Mouse (Mus musculus): ENCODE results near the gene Enox1. TPM values are rescaled to one million over a fixed set of nuclear protein-coding genes. Genes with fewer than 3 reads are reported as not detected.

Gene Enox1
- polyA plus RNA-seq, 1 experiment: 0.30 TPM

DNA sequence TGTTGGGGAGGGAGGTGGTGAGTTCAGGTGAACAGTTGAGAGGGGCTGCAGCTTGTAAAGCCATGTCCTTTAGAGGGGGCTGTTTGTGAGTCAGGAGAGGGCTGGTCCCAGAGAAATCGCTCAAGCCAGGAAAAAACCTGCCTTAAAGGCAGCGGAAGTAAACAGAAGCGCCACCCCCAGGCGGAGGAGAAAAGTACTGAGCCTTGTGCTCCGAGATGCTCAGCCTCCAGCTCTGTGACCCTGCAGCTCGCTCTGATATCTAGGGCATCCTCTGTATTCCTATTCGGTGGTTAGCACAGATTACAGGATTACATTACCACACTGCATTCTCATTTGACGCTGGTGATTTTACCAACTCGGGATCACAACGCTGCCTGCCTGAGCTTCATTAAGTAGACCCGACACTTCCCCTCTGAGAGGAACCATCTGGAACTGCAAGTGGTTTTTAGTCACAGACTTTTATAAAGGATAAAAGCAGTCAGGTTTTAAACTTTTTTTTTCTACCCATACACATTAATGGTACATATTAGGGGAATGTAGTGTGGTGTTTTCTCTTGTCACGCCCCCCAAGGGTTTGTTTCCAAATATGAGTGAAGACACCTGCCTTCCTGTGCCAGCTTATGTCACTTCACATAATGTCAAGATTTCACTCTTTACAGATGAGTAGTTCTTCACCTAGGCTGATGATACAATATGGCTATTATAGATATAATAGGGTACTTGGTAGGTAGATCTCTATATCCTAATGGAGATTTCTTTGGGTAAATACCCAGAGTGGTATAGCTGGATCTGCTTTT, 552.0 kb downstream of the Enox1 start:
- H3K27me3 ChIP-seq (ENCODE audit: control insufficient read depth, insufficient read depth, low read length): no peaks in the 10 kb centered on the region
- no peak overlapping the region for H3K27ac ChIP-seq (ENCODE audit: insufficient read depth, low read depth, low read length)
- no peak for TF ChIP-seq POLR2A (IDR thresholded peaks at IDR 0.05; ENCODE audit: low read depth, low read length)
- TF ChIP-seq CTCF (IDR thresholded peaks at IDR 0.05; ENCODE audit: extremely low read depth, insufficient read length, insufficient replicate concordance, low read depth, low read length): no peak
- no peaks in the 10 kb centered on the region for H3K4me1 ChIP-seq (ENCODE audit: control insufficient read depth, insufficient read depth, insufficient read length, low read length)
- no peak overlapping the region for H3K4me3 ChIP-seq (ENCODE audit: low read depth, low read length)
- WGBS: 60% methylated on average over 12 of the region's 12 CpGs
- H3K36me3 ChIP-seq (ENCODE audit: control insufficient read depth, insufficient read depth, low read length): no peaks in the 10 kb centered on the region

DNA sequence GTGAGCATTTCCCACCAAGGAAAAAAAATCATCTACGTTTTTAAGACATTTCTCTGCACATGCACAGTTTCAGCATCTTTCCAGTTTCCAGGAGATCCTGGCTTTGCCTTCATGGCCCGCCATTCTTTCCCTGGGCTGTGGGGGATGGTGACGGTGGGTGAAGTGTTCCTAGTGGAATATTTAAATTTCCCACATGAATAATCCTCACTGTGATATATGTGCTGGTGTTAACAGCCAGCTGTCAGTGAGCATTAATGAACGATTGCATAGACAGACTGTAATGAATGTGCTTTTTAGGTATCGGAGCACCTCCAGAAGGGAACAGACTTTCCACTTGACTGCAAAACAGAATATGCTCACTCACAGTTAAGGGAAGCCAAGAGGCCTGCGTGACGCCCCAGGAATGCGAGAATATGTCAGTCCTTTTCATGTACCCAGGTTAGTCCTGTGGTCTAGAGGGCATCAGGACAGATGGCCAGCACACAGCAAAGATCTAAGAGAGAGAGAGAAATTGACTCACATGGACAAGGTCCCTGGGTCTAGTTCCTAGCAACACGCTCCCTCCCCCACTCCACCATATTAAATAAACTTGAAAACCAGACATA, 558.5 kb downstream of the Enox1 start:
- H3K36me3 ChIP-seq (ENCODE audit: control insufficient read depth, insufficient read depth, low read length): no peaks in the 10 kb centered on the region
- H3K4me3 ChIP-seq (ENCODE audit: low read depth, low read length): no peak overlapping the region
- 81% methylated on average over 9 of the region's 9 CpGs for WGBS
- no peak overlapping the region for H3K27ac ChIP-seq (ENCODE audit: insufficient read depth, low read depth, low read length)
- TF ChIP-seq CTCF (IDR thresholded peaks at IDR 0.05; ENCODE audit: extremely low read depth, insufficient read length, insufficient replicate concordance, low read depth, low read length) (no peak), POLR2A (IDR thresholded peaks at IDR 0.05; ENCODE audit: low read depth, low read length) (no peak)
- no peaks in the 10 kb centered on the region for H3K27me3 ChIP-seq (ENCODE audit: control insufficient read depth, insufficient read depth, low read length)
- H3K4me1 ChIP-seq (ENCODE audit: control insufficient read depth, insufficient read depth, insufficient read length, low read length): no peaks in the 10 kb centered on the region

DNA sequence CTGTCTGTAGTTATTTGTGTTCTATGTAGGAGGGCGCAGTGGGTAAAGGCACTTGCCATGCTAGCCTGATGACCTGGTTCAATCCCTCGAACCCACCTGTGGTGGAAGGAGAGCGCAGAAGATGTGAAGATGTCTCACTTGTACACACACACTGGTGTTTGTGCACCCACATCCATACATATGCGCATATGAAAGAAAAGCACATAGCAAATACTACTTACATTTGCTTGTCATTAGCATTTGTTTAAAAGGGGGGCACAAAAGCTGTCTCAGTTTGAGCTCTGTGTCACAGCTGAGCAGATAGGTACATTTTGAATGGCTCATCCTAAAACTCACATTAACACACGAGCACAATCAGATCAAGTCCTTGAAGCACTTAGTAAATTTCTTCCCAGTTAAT, 560.4 kb downstream of the Enox1 start:
- TF ChIP-seq CTCF (IDR thresholded peaks at IDR 0.05; ENCODE audit: extremely low read depth, insufficient read length, insufficient replicate concordance, low read depth, low read length) (no peak), POLR2A (IDR thresholded peaks at IDR 0.05; ENCODE audit: low read depth, low read length) (no peak)
- no peaks in the 10 kb centered on the region for H3K36me3 ChIP-seq (ENCODE audit: control insufficient read depth, insufficient read depth, low read length)
- H3K4me1 ChIP-seq (ENCODE audit: control insufficient read depth, insufficient read depth, insufficient read length, low read length): no peaks in the 10 kb centered on the region
- H3K4me3 ChIP-seq (ENCODE audit: low read depth, low read length): no peak overlapping the region
- no peak overlapping the region for H3K27ac ChIP-seq (ENCODE audit: insufficient read depth, low read depth, low read length)
- 85% methylated on average over 5 of the region's 5 CpGs for WGBS
- no peaks in the 10 kb centered on the region for H3K27me3 ChIP-seq (ENCODE audit: control insufficient read depth, insufficient read depth, low read length)

DNA sequence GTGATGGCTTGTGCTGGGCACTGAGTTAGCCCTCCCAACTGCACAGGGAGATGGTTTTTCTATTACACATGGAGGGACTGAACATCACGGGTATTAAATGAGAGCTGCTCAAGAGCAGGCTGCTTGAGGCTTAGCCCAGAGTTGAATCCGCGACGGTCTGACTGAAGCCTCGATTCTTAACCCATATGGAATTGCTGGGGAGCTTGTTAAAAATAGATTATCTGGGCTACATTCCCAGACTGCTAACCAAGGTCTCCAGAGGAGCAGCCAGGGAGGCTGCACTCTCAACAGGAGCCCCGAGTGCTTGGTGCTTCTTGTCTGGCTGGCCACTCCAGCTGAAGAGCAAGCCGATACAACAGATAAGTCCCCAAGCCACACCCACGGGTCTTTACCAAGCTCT, 562.3 kb downstream of the Enox1 start:
- Histone ChIP-seq H3K36me3 (ENCODE audit: control insufficient read depth, insufficient read depth, low read length) (no peaks in the 10 kb centered on the region), H3K4me3 (ENCODE audit: low read depth, low read length) (no peak overlapping the region), H3K4me1 (ENCODE audit: control insufficient read depth, insufficient read depth, insufficient read length, low read length) (no peaks in the 10 kb centered on the region), H3K27me3 (ENCODE audit: control insufficient read depth, insufficient read depth, low read length) (no peaks in the 10 kb centered on the region), H3K27ac (ENCODE audit: insufficient read depth, low read depth, low read length) (no peak overlapping the region)
- 64% methylated on average over 8 of the region's 8 CpGs for whole genome bisulfite sequencing
- TF ChIP-seq CTCF (IDR thresholded peaks at IDR 0.05; ENCODE audit: extremely low read depth, insufficient read length, insufficient replicate concordance, low read depth, low read length) (no peak), POLR2A (IDR thresholded peaks at IDR 0.05; ENCODE audit: low read depth, low read length) (no peak)

DNA sequence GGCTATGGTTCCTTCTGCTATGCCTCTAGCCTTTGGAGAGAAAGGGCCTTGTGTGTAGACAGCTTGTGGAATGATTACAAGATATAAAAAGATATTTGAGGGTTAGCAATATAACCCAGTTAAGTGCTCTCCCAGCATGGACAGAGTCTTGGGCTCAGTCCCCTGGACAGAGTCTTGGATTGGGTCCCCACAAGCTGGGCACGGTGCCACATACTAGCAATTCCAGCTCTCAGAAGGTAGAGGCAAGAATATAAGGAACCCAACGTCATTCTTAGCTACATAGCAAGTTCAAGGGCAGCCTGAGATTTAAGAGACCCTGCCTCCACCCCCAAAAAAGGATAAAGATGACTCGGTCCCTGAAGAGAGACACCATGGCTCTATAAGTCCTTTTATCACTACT, 581.5 kb downstream of the Enox1 start:
- 71% methylated on average over 3 of the region's 3 CpGs for WGBS
- TF ChIP-seq POLR2A (IDR thresholded peaks at IDR 0.05; ENCODE audit: low read depth, low read length) (no peak), CTCF (IDR thresholded peaks at IDR 0.05; ENCODE audit: extremely low read depth, insufficient read length, insufficient replicate concordance, low read depth, low read length) (no peak)
- Histone ChIP-seq H3K4me1 (ENCODE audit: control insufficient read depth, insufficient read depth, insufficient read length, low read length) (no peaks in the 10 kb centered on the region), H3K36me3 (ENCODE audit: control insufficient read depth, insufficient read depth, low read length) (no peaks in the 10 kb centered on the region), H3K27ac (ENCODE audit: insufficient read depth, low read depth, low read length) (no peak overlapping the region), H3K4me3 (ENCODE audit: low read depth, low read length) (no peak overlapping the region), H3K27me3 (ENCODE audit: control insufficient read depth, insufficient read depth, low read length) (no peaks in the 10 kb centered on the region)

DNA sequence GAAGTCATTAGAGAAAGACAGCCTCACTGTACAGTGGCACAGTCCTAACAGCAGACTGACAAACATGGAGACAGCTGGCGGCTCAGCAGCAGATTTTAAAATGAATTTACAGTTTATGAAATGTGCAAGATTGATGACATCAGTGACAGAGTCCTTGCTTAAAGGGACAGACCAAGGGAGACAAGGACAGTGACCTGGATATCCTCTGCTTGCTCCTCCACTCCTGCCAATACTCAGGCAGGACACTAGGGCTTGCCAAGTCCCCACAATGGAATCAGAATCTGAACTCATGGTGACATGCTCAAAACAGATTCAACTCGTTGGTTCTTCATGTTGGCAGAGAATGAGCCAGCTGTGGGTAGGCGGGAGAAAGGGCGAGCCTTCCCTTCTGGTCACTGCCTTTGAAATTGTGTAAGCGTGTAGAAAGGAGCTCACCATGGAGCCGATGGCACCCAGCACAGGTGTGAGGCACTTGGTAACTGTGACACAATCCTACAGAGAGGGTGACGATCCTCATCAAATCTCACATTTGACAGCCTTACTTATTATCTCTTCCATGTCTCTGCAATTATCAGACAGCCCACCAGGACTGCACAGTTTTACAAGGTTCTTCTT, 582.3 kb downstream of the Enox1 start:
- no peaks in the 10 kb centered on the region for H3K4me1 ChIP-seq (ENCODE audit: control insufficient read depth, insufficient read depth, insufficient read length, low read length)
- H3K27ac ChIP-seq (ENCODE audit: insufficient read depth, low read depth, low read length): no peak overlapping the region
- no peak overlapping the region for H3K4me3 ChIP-seq (ENCODE audit: low read depth, low read length)
- no peak for TF ChIP-seq CTCF (IDR thresholded peaks at IDR 0.05; ENCODE audit: extremely low read depth, insufficient read length, insufficient replicate concordance, low read depth, low read length)
- TF ChIP-seq POLR2A (IDR thresholded peaks at IDR 0.05; ENCODE audit: low read depth, low read length): no peak
- WGBS: 79% methylated on average over 7 of the region's 7 CpGs
- H3K36me3 ChIP-seq (ENCODE audit: control insufficient read depth, insufficient read depth, low read length): no peaks in the 10 kb centered on the region
- no peaks in the 10 kb centered on the region for H3K27me3 ChIP-seq (ENCODE audit: control insufficient read depth, insufficient read depth, low read length)

DNA sequence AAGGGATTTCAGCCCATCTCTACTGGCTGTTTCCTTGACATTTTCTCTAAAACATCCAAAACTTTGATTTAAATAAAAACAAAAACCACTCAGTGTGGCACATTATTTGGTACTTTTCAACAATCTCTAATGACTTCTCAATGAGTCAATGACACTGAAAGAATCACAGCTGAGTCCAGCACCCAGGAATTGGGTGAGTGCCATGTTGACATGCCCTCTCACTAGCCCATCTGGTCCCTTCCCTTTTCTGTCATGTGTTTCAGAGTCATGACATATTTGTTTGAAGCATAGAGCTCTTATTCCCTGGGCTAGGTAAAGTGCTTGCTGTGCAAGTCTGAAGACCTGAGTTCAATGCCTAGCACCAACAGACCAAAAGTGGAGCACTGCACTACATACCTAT, 582.8 kb downstream of the Enox1 start:
- no peaks in the 10 kb centered on the region for H3K27me3 ChIP-seq (ENCODE audit: control insufficient read depth, insufficient read depth, low read length)
- TF ChIP-seq CTCF (IDR thresholded peaks at IDR 0.05; ENCODE audit: extremely low read depth, insufficient read length, insufficient replicate concordance, low read depth, low read length) (no peak), POLR2A (IDR thresholded peaks at IDR 0.05; ENCODE audit: low read depth, low read length) (no peak)
- no peaks in the 10 kb centered on the region for H3K36me3 ChIP-seq (ENCODE audit: control insufficient read depth, insufficient read depth, low read length)
- H3K4me1 ChIP-seq (ENCODE audit: control insufficient read depth, insufficient read depth, insufficient read length, low read length): no peaks in the 10 kb centered on the region
- no peak overlapping the region for H3K4me3 ChIP-seq (ENCODE audit: low read depth, low read length)
- H3K27ac ChIP-seq (ENCODE audit: insufficient read depth, low read depth, low read length): no peak overlapping the region
